Comparison of ENCODE assay signal across 8 mouse cellular contexts in the genomic region with DNA sequence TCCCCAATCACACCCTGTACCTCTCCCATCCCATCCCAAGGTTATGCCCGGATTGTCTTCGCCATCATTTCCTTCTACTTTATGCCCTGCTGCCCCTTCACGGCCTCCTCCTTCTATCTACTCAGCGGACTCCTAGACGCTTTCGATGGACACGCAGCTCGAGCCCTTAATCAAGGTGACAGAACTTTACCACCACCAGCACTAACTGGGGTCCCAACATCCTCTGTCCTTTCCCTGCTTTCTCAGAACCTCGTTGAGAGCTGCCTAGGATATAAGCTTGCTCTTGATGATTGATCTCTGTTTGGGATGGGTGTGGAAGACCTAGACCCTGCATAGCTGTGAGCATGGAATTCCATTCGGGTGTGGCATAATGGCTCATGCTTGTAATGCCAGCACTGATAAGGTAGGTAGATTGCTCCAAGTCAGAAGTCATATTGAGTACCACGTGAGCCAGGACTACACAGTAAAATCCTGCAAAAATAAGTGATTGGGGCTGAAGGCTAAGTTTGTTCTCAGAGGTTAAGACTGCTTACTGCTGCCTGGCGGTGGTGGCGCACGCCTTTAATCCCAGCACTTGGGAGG. TPM values are rescaled to one million over a fixed set of nuclear protein-coding genes. Genes with fewer than 3 reads are reported as not detected.
DNase-seq lines count a peak whose midpoint lies in the region; ATAC-seq and TF ChIP-seq lines count a peak whose summit lies in the region.

No protein-coding gene starts in this region.

- H3K4me2 ChIP-seq in lung, embryonic 14.5 days = peak overlapping the region; percentile 67
- H3K4me2 ChIP-seq in intestine, embryonic 15.5 days (replicated peaks) = peak overlapping the region; percentile 72
- H3K4me2 ChIP-seq in midbrain, embryonic 11.5 days = peak overlapping the region; percentile 85

- no peak for TF ChIP-seq CTCF in lung, embryonic 14.5 days (IDR thresholded peaks at IDR 0.05; ENCODE audit: low read depth)

- WGBS in lung, embryonic 14.5 days = 20% methylated on average over 14 of the region's 14 CpGs
- WGBS in intestine, embryonic 15.5 days = 20% methylated on average over 14 of the region's 14 CpGs
- WGBS in midbrain, embryonic 11.5 days = 31% methylated on average over 14 of the region's 14 CpGs

- no peaks in the 10 kb centered on the region for H3K4me1 ChIP-seq in lung, embryonic 14.5 days (ENCODE audit: insufficient read depth)
- peaks cover 6% of the 10 kb centered on the region for H3K4me1 ChIP-seq in intestine, embryonic 15.5 days (replicated peaks)
- H3K4me1 ChIP-seq in midbrain, embryonic 11.5 days (ENCODE audit: control insufficient read depth, insufficient read depth, low read length) = peaks cover 8% of the 10 kb centered on the region

- H3K4me3 ChIP-seq in lung, embryonic 14.5 days (ENCODE audit: low read depth, low read length) = peak overlapping the region; percentile 94
- H3K4me3 ChIP-seq in intestine, embryonic 15.5 days (replicated peaks) = peak overlapping the region; percentile 73
- H3K4me3 ChIP-seq in midbrain, embryonic 11.5 days (ENCODE audit: low read depth, low read length) = peak overlapping the region; percentile 76

- H3K27me3 ChIP-seq in lung, embryonic 14.5 days (ENCODE audit: insufficient read depth, low read length) = no peaks in the 10 kb centered on the region
- H3K27me3 ChIP-seq in intestine, embryonic 15.5 days (replicated peaks) = no peaks in the 10 kb centered on the region
- H3K27me3 ChIP-seq in midbrain, embryonic 11.5 days (ENCODE audit: control insufficient read depth, insufficient read depth, low read length) = no peaks in the 10 kb centered on the region

- H3K9me3 ChIP-seq in lung, embryonic 14.5 days (ENCODE audit: low read depth, low read length) = no peaks in the 10 kb centered on the region
- no peaks in the 10 kb centered on the region for H3K9me3 ChIP-seq in intestine, embryonic 15.5 days
- no peaks in the 10 kb centered on the region for H3K9me3 ChIP-seq in midbrain, embryonic 11.5 days (ENCODE audit: control insufficient read depth, low read length)

- peak; percentile 1; the same call in 1 of the 2 replicates for ATAC-seq in lung, embryonic 14.5 days (ENCODE audit: insufficient read depth)
- peak; percentile 67 for ATAC-seq in intestine, embryonic 15.5 days
- peak; percentile 3; the same call in 1 of the 2 replicates for ATAC-seq in midbrain, embryonic 11.5 days (ENCODE audit: low FRiP score)

- no peak overlapping the region for H3K27ac ChIP-seq in lung, embryonic 14.5 days (ENCODE audit: low read depth)
- H3K27ac ChIP-seq in intestine, embryonic 15.5 days = peak overlapping the region; percentile 96
- H3K27ac ChIP-seq in midbrain, embryonic 11.5 days (ENCODE audit: low read depth, low read length) = no peak overlapping the region; the same call in 1 of the 2 replicates

- peaks cover 28% of the 10 kb centered on the region for H3K36me3 ChIP-seq in lung, embryonic 14.5 days (ENCODE audit: insufficient read depth)
- peaks cover 26% of the 10 kb centered on the region for H3K36me3 ChIP-seq in intestine, embryonic 15.5 days
- peaks cover 11% of the 10 kb centered on the region for H3K36me3 ChIP-seq in midbrain, embryonic 11.5 days (ENCODE audit: control insufficient read depth, insufficient read depth, low read length)

- no peak for DNase-seq in lung, embryonic 14.5 days
- DNase-seq in lung, postnatal 10 days = no peak
- DNase-seq in c-Kit-positive CD71-positive TER-119-positive erythroid progenitor cells, embryonic 14.5 days (ENCODE audit: low spot score) = peak; percentile 47
- DNase-seq in midbrain, embryonic 11.5 days (ENCODE audit: low spot score, missing footprints) = no peak
- DNase-seq in cerebellum, postnatal 4 days (ENCODE audit: low spot score in 2 of 2) = no peak
- no peak for DNase-seq in urinary bladder, adult 18-20 months (ENCODE audit: low spot score in 2 of 2)
- no peak for DNase-seq in left cerebral cortex, postnatal 14 days (ENCODE audit: low spot score in 2 of 2)

- intact Hi-C loops in left cerebral cortex, postnatal 14 days (cut with DNase I) = loop anchor here (5.0 kb wide), 1 partner anchor 40 kb away; a partner anchor contains a TSS

- H3K9ac ChIP-seq in lung, embryonic 14.5 days = peak overlapping the region; percentile 97
- peak overlapping the region; percentile 89 for H3K9ac ChIP-seq in intestine, embryonic 15.5 days
- H3K9ac ChIP-seq in midbrain, embryonic 11.5 days (ENCODE audit: low read length) = peak overlapping the region; percentile 89

RNA-seq across cellular contexts. Expression of a gene that starts 1.1 kb away (rescaled TPM):
- 1.5 TPM in 2 replicates for polyA plus RNA-seq in lung, embryonic 14.5 days (2014; fragmentation: Nextera tagmentation; extraction: Ambion mirVana)
- 0.98 and 2.3 TPM in 2 replicates for polyA plus RNA-seq in intestine, embryonic 15.5 days (2015; fragmentation: Nextera tagmentation; extraction: Ambion mirVana)
- polyA plus RNA-seq in midbrain, embryonic 11.5 days (2014; fragmentation: Nextera tagmentation; extraction: Ambion mirVana) = 1.3 and 1.4 TPM in 2 replicates
- under 1 TPM in 1 of 2 experiments, not detected in 1; 0.42 TPM for total RNA-seq in left cerebral cortex, postnatal 14 days (2021)

RNA-seq across cellular contexts. Expression of a gene that starts 1.3 kb away (rescaled TPM):
- polyA plus RNA-seq in lung, embryonic 14.5 days (2014; fragmentation: Nextera tagmentation; extraction: Ambion mirVana) = 86.1 and 92.8 TPM in 2 replicates
- polyA plus RNA-seq in intestine, embryonic 15.5 days (2015; fragmentation: Nextera tagmentation; extraction: Ambion mirVana) = 123 and 136 TPM in 2 replicates
- polyA plus RNA-seq in midbrain, embryonic 11.5 days (2014; fragmentation: Nextera tagmentation; extraction: Ambion mirVana) = 66.4 and 67.4 TPM in 2 replicates
- 100 to 1,000 TPM; 187 to 196 TPM for total RNA-seq in left cerebral cortex, postnatal 14 days (2021)

RNA-seq across cellular contexts. Expression of a gene that starts 26.6 kb away (rescaled TPM):
- 0.68 and 1.1 TPM in 2 replicates for polyA plus RNA-seq in lung, embryonic 14.5 days (2014; fragmentation: Nextera tagmentation; extraction: Ambion mirVana)
- 2.4 and 2.9 TPM in 2 replicates for polyA plus RNA-seq in intestine, embryonic 15.5 days (2015; fragmentation: Nextera tagmentation; extraction: Ambion mirVana)
- polyA plus RNA-seq in midbrain, embryonic 11.5 days (2014; fragmentation: Nextera tagmentation; extraction: Ambion mirVana) = 7.8 and 9.9 TPM in 2 replicates
- total RNA-seq in left cerebral cortex, postnatal 14 days (2021) = 100 to 1,000 TPM; 335 to 339 TPM

RNA-seq across cellular contexts. Expression of a gene that starts 27.6 kb away (rescaled TPM):
- polyA plus RNA-seq in lung, embryonic 14.5 days (2014; fragmentation: Nextera tagmentation; extraction: Ambion mirVana) = 0.39 TPM in 1 of 2 replicates, not detected in the other
- 0.32 and 0.46 TPM in 2 replicates for polyA plus RNA-seq in intestine, embryonic 15.5 days (2015; fragmentation: Nextera tagmentation; extraction: Ambion mirVana)
- 1.2 and 1.5 TPM in 2 replicates for polyA plus RNA-seq in midbrain, embryonic 11.5 days (2014; fragmentation: Nextera tagmentation; extraction: Ambion mirVana)
- 10 to 100 TPM; 49.1 to 52.0 TPM for total RNA-seq in left cerebral cortex, postnatal 14 days (2021)

RNA-seq across cellular contexts. Expression of a gene that starts 37.5 kb away (rescaled TPM):
- polyA plus RNA-seq in lung, embryonic 14.5 days (2014; fragmentation: Nextera tagmentation; extraction: Ambion mirVana) = 7.7 and 8.0 TPM in 2 replicates
- 58.3 and 59.2 TPM in 2 replicates for polyA plus RNA-seq in intestine, embryonic 15.5 days (2015; fragmentation: Nextera tagmentation; extraction: Ambion mirVana)
- polyA plus RNA-seq in midbrain, embryonic 11.5 days (2014; fragmentation: Nextera tagmentation; extraction: Ambion mirVana) = 2.8 and 3.0 TPM in 2 replicates
- 1 to 10 TPM; 4.9 to 5.1 TPM for total RNA-seq in left cerebral cortex, postnatal 14 days (2021)

Comparison
In these comparisons a context has a peak if more than half of its experiments do, and no peak if none do; other contexts are left out.
1. ATAC-seq: peak in every context shown above with its lines; median percentile 67 in intestine, embryonic 15.5 days; 3 in midbrain, embryonic 11.5 days; 1 in lung, embryonic 14.5 days.